Mouse (Mus musculus): ENCODE measurements around the gene Pgap2.
"Not testable (repeated sequence)": the region's sequence is repeated elsewhere in the genome, so short reads cannot be mapped to it uniquely, and the experiment has no call there.

Gene Pgap2

GRCm38 (mm10) chr7:102242371-102242770 lies 32.4 kb downstream of the Pgap2 start:
- DNase-seq, result no peak

GRCm38 (mm10) chr7:102242917-102243316 lies 32.9 kb downstream of the Pgap2 start:
- no peak for DNase-seq

DNA sequence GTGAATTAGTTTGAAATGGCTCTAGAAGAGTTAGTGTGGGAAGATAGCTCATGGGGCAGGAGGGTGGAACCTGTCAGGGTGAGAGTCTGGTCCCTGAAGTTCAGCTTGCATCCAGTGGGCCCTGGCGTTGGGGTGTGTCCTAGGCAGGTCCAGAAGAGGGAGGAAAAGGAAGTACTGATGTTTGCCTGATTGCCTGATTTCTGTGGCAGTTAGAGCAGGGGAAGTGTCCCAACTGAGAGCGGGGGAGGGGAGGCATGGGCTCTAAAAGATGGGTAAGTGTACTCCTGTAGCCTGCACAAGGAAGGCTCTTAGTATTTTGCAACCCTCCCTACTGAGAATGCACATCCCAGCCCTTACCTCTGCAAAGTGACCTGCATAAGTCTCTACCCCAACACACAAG lies 33.9 kb downstream of the Pgap2 start:
- no peak for DNase-seq

DNA sequence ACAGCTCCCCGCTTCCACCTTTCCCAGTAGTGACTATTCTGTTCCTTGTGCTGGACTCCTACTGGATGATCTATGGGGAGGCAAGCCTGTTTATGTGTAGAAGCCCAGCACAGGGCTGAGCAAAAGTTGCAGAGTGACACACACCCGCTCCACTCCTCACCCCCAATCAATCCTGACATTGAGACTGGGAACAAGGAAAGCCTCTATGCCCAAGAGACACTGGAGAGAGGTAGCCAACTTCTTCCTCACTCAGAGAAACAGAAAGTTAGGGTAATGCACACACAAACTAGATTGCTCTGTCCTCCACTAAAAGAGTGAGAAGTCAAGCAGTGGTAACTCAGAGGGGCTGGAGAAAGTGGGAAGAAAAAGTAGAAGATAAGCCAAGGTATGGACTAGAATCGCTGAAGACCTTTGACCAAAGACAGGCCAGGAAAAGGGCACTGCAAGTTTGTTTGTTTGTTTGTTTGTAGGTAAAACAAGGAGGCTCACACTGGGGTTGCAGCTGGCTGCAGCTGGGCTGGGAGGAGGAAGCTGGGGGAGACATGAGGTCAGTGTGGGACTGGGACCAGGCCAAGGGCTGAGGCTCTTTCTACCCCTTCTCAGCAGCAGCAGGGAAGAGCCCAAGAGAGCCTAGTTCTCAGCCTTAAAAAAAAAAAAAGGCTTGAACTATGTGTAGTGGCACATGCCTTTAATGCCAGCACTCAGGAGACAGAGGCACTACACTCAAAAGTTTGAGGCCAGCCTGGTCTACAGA lies 35.0 kb downstream of the Pgap2 start:
- no peak for DNase-seq

GRCm38 (mm10) chr7:102245775-102246174 lies 35.8 kb downstream of the Pgap2 start:
- DNase-seq, result no peak

GRCm38 (mm10) chr7:102246265-102246664 lies 36.3 kb downstream of the Pgap2 start:
- no peak for DNase-seq

DNA sequence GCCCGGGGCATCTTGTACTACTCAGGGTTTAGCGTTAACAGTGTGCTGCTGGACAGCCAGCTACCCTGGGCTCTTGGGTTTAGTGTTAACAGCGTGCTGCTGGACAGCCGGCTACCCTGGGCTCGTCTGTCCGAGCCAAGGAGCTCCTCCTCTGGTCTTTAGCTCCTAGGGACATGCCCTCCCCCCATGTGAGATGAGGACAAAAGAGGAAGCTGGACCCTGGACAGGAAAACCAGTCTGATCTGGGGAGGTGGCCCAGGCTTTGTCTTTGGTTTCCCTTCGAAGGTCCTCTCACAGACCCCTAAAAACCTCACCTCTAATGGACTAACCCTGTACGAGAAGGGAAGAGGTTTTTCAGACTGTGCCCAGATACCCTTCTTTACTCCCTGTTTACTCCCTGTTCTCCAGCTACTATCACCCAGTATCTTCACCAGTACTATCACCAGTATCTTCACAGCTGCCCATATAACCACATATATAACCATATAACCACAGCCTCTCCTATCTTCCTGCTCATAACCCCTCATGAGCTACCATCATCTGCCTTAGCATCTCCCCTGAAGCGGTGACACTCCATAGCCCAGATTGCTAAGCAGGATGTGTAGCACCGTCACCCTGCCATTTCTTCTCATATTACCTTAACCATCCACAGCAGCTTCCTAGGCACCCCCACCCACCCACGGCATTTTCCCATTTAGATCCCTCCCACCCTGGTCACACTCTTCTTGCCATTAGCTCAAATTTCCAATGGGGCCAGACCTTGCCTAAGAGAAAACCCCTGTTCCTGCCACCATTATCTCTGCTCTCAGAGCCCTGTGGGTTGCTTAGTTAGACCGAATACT lies 37.2 kb downstream of the Pgap2 start:
- no peak for DNase-seq

GRCm38 (mm10) chr7:102248691-102249404 lies 38.8 kb downstream of the Pgap2 start:
- no peak for DNase-seq

GRCm38 (mm10) chr7:102249531-102249895 lies 39.5 kb downstream of the Pgap2 start:
- no peak for DNase-seq

DNA sequence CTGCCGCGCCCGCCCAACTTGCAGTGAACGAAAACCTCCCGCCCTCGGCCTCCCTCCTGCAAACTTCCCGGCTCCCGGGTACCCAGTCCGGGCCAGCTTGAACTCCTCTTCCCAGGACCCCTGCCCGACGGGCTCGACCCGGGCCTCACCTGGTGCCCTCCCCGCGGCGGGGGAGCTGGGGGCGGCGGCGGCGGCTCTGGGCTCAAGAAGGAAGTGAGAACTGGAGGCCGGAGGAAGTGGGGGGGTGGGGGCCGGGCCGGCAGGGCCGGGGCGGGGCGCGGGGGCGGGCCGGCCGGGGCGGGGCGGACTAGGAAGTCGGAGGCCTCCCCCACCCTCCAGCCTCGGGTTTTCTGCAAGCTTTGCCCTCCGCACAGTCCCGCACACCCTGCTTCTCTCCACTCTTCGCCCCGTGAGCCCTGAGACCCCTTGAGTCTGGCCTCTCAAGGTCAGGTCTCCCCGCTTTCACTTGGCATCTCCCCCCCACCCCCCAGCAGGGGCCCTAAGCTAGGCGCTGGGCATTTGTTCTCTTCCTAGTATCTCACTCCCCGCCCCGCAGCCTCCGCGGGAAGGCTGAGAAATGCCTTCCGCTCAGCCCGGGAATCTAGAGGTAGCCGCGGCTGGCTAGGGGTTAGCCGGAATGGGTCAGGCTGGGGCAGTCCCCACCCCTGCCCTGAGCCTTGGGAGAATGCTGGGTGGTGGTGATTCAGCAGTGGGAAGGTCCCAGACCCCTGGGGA lies 40.1 kb downstream of the Pgap2 start:
- peak; percentile 78 for DNase-seq

GRCm38 (mm10) chr7:102250631-102251214 lies 40.7 kb downstream of the Pgap2 start:
- DNase-seq, result peak; percentile 88

GRCm38 (mm10) chr7:102253631-102254030 lies 43.6 kb downstream of the Pgap2 start:
- no peak for DNase-seq

GRCm38 (mm10) chr7:102255954-102256353 lies 45.9 kb downstream of the Pgap2 start, which contains the start of gene Rhog:
Gene Rhog, minus strand, starts transcription at chr7:102256054.
- DNase-seq, result no peak

GRCm38 (mm10) chr7:102256636-102257035 lies 46.6 kb downstream of the Pgap2 start:
- DNase-seq, result no peak

- DNase-seq, result peak; percentile 64
Observed at GRCm38 (mm10) chr7:102258189-102258588, 48.2 kb downstream of the Pgap2 start.

GRCm38 (mm10) chr7:102258753-102259152 lies 48.7 kb downstream of the Pgap2 start:
- DNase-seq, result no peak

- no peak for DNase-seq
Observed at GRCm38 (mm10) chr7:102259716-102260479, 49.9 kb downstream of the Pgap2 start.

- no peak for DNase-seq
Observed at GRCm38 (mm10) chr7:102260518-102260917, 50.5 kb downstream of the Pgap2 start.

GRCm38 (mm10) chr7:102263020-102263419 lies 53.0 kb downstream of the Pgap2 start:
- DNase-seq, result no peak

DNA sequence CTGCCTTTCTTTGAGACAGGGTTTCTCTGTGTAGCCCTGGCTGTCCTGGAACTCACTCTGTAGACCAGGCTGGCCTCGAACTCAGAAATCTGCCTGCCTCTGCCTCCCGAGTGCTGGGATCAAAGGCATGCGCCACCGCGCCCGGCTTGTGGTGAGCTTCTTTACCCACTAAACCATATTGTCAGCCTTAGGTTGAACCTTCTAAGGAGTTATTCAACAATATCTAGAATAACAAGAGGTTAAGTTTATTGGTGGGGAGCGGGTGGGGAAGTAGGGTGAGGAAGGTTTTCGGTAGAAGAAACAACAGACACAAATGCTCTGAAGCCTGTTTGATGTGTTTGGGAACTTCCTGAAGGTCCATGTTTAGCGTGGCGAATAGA lies 56.0 kb downstream of the Pgap2 start:
- DNase-seq, result not testable (repeated sequence)

GRCm38 (mm10) chr7:102266401-102267042 lies 56.5 kb downstream of the Pgap2 start:
- DNase-seq, result no peak
